Mouse (Mus musculus): ENCODE data around the gene Scd4. TPM values are rescaled to one million over a fixed set of nuclear protein-coding genes. Genes with fewer than 3 reads are reported as not detected.
A peak's percentile ranks its signal among the peaks of the same experiment; 100 is the strongest.

Gene Scd4
- 0.08 TPM in 1 of 2 replicates, not detected in the other for polyA plus RNA-seq (2015; fragmentation: Nextera tagmentation; extraction: Ambion mirVana)

DNA sequence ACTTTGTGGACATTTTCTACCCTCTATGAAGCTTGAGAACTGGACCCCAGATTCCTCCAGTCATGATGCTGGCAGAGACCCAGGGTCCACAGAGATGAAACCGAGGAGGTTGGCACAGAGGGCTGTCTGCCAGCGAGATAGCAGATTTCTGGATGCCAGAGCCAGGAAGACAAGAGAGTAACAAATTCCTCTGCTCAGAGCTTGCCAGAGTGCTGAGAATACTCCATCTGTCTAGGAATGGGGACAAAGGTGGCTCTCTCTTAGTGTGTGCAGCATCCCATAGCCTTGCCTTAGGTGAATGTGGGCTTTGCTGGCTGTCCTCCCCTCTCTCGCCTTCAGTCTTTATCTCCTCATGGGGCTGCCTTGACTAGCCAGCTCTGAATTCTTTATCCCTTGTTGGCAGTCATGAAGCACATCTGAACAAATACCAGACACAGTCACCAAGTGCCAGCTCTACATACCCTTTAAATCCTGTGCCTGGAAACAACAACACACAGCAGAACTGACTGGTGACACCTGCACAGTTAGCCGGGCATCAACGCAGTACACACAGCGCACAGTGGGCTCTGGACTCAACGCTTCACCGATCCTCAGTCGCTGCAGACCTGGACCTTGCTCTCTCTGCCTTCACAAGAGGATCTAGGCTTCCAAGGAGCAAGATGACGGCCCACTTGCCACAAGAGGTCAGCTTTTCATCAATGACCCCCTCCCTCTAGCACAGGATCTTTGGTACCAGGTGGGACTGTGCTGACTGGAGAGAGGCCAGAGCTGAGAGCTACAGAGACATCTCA is at the start of gene Scd4:
Scd4 (plus strand) TSS at position 260 of the 791 bp plus-strand sequence.
- Histone ChIP-seq H3K9ac (ENCODE audit: low read length) (no peak within 1 kb of the TSS), H3K27me3 (ENCODE audit: control insufficient read depth, insufficient read depth, low read length) (no peaks in the 10 kb centered on the region), H3K4me2 (replicated peaks; ENCODE audit: low read depth) (no peak within 1 kb of the TSS), H3K9me3 (ENCODE audit: control insufficient read depth, low read length) (no peaks in the 10 kb centered on the region), H3K4me3 (ENCODE audit: low read depth, low read length) (no peak within 1 kb of the TSS), H3K4me1 (replicated peaks; ENCODE audit: control insufficient read depth, insufficient read depth) (no peaks in the 10 kb centered on the region), H3K27ac (replicated peaks) (no peak within 1 kb of the TSS), H3K36me3 (ENCODE audit: control insufficient read depth, insufficient read depth, low read length) (no peaks in the 10 kb centered on the region)
- ATAC-seq (ENCODE audit: low FRiP score, low TSS enrichment) (no peak), DNase-seq (ENCODE audit: low spot score) (no peak)
- 82% methylated on average over 10 of the region's 10 CpGs for WGBS
- TF ChIP-seq CTCF (IDR thresholded peaks at IDR 0.05; ENCODE audit: low read depth) (no peak), EP300 (optimal IDR thresholded peaks at IDR 0.05) (no peak)

DNA sequence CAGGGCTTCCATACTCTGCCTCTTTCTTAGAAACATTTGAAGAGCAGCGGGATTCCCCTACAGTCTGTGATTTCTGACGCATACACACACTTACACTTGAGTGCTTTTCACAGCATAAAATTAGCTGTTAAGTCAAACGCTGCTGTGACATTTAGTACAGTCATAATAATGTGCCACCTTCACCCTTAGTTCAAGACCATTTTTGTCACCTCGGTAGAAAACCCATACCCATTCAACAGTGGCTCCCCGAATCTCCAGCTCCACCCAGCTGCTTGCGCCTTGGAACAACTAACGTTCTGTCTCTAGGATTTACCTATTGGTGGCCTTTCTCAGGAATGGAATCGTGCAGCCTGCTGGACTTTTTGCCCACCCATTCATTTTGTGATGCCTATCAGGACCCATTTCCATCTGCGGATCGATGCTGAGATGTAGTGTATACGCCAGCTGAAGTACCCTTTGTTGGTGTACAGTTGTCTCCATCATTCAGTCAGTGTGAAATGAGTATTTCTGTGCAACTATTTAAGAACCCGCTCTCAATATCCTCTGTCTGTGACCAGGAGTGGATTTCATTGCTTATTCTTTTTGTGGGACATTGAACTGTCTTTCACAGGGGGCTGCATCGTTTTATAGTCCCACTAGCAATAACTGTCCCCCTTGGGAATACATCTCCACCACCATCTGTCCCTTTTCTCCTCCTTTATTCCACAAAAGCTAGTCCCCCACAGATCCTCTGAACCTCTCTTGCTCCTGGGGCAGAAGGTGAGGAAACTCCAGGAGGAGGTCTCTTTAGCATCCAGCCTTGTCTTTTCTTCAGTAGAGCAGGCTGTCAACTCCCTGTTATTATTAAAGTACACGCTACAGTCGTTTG is 49.5 kb upstream of the Scd4 start:
- DNase-seq (ENCODE audit: low spot score) (no peak), ATAC-seq (ENCODE audit: low FRiP score, low TSS enrichment) (no peak)
- Histone ChIP-seq H3K9me3 (ENCODE audit: control insufficient read depth, low read length) (no peaks in the 10 kb centered on the region), H3K9ac (ENCODE audit: low read length) (peak overlapping the region; percentile 31), H3K4me1 (replicated peaks; ENCODE audit: control insufficient read depth, insufficient read depth) (peaks cover 17% of the 10 kb centered on the region), H3K36me3 (ENCODE audit: control insufficient read depth, insufficient read depth, low read length) (no peaks in the 10 kb centered on the region), H3K27me3 (ENCODE audit: control insufficient read depth, insufficient read depth, low read length) (no peaks in the 10 kb centered on the region), H3K27ac (replicated peaks) (peak overlapping the region; percentile 93), H3K4me3 (ENCODE audit: low read depth, low read length) (peak overlapping the region; percentile 44), H3K4me2 (replicated peaks; ENCODE audit: low read depth) (peak overlapping the region; percentile 91)
- WGBS, result 30% methylated on average over 15 of the region's 15 CpGs
- TF ChIP-seq EP300 (optimal IDR thresholded peaks at IDR 0.05) (no peak), CTCF (IDR thresholded peaks at IDR 0.05; ENCODE audit: low read depth) (no peak)

DNA sequence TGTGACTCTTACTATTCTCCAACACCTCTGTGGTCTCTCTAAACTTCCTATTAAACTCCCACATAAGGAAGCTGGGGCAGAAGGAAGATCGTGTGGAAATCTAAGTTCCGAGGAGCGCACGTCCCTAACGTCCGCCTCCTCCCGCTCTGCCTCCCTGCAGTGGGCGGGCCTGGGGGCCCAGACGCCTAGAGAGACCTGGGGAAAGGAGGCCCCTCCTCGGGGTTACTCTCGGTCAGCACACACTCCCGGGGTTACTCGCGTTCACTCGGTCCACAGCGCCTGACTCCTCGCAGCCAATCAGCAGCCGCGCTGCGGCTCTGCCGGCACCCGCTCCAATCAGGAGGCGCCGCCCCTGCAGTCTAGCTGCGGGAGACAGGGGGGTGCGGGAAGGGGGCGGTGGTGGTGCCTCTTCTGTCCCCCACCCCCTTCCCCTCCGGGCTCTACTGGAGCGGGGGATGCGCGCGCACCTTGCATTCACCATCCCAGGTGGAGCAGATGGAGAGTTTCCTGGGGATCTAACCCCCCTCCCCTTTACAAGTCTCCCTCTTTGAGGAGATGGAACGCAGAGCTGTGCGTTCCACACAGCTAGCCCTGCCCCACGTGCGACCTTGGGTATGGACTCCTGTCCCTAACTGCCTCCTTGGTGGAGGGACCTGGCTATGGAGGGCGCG is 48.7 kb upstream of the Scd4 start:
- Histone ChIP-seq H3K4me1 (replicated peaks; ENCODE audit: control insufficient read depth, insufficient read depth) (peaks cover 17% of the 10 kb centered on the region), H3K9me3 (ENCODE audit: control insufficient read depth, low read length) (no peaks in the 10 kb centered on the region), H3K36me3 (ENCODE audit: control insufficient read depth, insufficient read depth, low read length) (no peaks in the 10 kb centered on the region), H3K9ac (ENCODE audit: low read length) (peak overlapping the region; percentile 63), H3K27me3 (ENCODE audit: control insufficient read depth, insufficient read depth, low read length) (no peaks in the 10 kb centered on the region), H3K4me3 (ENCODE audit: low read depth, low read length) (peak overlapping the region; percentile 44), H3K4me2 (replicated peaks; ENCODE audit: low read depth) (peak overlapping the region; percentile 91), H3K27ac (replicated peaks) (peak overlapping the region; percentile 93)
- DNase-seq (ENCODE audit: low spot score) (peak; percentile 97), ATAC-seq (ENCODE audit: low FRiP score, low TSS enrichment) (peak; percentile 98)
- WGBS, result 1% methylated on average over 38 of the region's 38 CpGs
- TF ChIP-seq CTCF (IDR thresholded peaks at IDR 0.05; ENCODE audit: low read depth) (no peak; the same call in 1 of the 2 replicates), EP300 (optimal IDR thresholded peaks at IDR 0.05) (no peak)

DNA sequence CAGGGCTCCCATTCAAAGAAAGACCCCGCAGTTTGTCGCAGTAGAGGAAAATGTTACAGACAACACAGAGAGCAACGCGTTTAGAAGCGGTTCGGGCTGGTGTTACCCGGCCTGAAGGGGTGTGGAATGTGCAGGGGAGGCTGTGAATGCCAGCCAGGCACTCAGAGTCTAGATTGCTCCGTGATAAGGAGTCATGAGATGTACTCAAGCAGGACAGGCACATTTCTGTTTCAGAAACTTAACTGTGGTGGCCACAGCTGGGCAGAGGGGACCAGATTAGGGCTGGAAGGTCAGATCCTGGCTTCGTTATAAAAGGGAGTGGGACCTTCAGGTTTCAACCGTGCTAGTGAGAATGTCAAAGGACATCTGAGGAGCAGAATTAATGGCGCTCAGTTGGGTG is 48.2 kb upstream of the Scd4 start:
- Histone ChIP-seq H3K4me3 (ENCODE audit: low read depth, low read length) (peak overlapping the region; percentile 44), H3K9me3 (ENCODE audit: control insufficient read depth, low read length) (no peaks in the 10 kb centered on the region), H3K36me3 (ENCODE audit: control insufficient read depth, insufficient read depth, low read length) (no peaks in the 10 kb centered on the region), H3K27me3 (ENCODE audit: control insufficient read depth, insufficient read depth, low read length) (no peaks in the 10 kb centered on the region), H3K4me1 (replicated peaks; ENCODE audit: control insufficient read depth, insufficient read depth) (peaks cover 17% of the 10 kb centered on the region), H3K27ac (replicated peaks) (peak overlapping the region; percentile 93), H3K9ac (ENCODE audit: low read length) (peak overlapping the region; percentile 63), H3K4me2 (replicated peaks; ENCODE audit: low read depth) (peak overlapping the region; percentile 91)
- no peak for TF ChIP-seq CTCF (IDR thresholded peaks at IDR 0.05; ENCODE audit: low read depth)
- no peak for TF ChIP-seq EP300 (optimal IDR thresholded peaks at IDR 0.05)
- ATAC-seq (ENCODE audit: low FRiP score, low TSS enrichment) (peak; percentile 13; the same call in 1 of the 2 replicates), DNase-seq (ENCODE audit: low spot score) (no peak)
- 2% methylated on average over 11 of the region's 11 CpGs for WGBS

DNA sequence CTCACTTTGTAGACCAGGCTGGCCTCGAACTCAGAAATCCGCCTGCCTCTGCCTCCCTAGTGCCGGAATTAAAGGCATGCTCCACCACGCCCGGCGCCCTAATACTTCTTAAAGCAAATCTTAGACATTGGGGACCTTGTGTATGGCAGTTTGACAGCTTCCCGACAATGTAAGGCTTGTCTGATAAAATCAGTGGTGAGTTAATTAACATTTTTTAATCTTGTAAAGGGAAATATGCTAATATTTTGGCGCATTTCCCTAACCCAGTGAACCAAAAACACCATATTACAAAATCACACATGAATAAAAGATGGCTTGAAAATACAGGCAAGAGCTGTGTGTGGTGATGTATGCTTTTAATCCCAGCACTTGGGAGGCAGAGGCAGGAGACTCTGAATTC is 47.3 kb upstream of the Scd4 start:
- TF ChIP-seq EP300 (optimal IDR thresholded peaks at IDR 0.05) (no peak), CTCF (IDR thresholded peaks at IDR 0.05; ENCODE audit: low read depth) (no peak)
- Histone ChIP-seq H3K27me3 (ENCODE audit: control insufficient read depth, insufficient read depth, low read length) (no peaks in the 10 kb centered on the region), H3K27ac (replicated peaks) (no peak overlapping the region), H3K4me1 (replicated peaks; ENCODE audit: control insufficient read depth, insufficient read depth) (peaks cover 13% of the 10 kb centered on the region), H3K4me3 (ENCODE audit: low read depth, low read length) (no peak overlapping the region), H3K9me3 (ENCODE audit: control insufficient read depth, low read length) (no peaks in the 10 kb centered on the region), H3K4me2 (replicated peaks; ENCODE audit: low read depth) (no peak overlapping the region), H3K9ac (ENCODE audit: low read length) (no peak overlapping the region), H3K36me3 (ENCODE audit: control insufficient read depth, insufficient read depth, low read length) (no peaks in the 10 kb centered on the region)
- ATAC-seq (ENCODE audit: low FRiP score, low TSS enrichment) (no peak), DNase-seq (ENCODE audit: low spot score) (no peak)
- WGBS, result 89% methylated on average over 8 of the region's 8 CpGs
